Mouse (Mus musculus) midbrain, embryonic 16.5 days (tissue): Measurements from ENCODE around the gene Vezf1. TPM values are rescaled to one million over a fixed set of nuclear protein-coding genes. Genes with fewer than 3 reads are reported as not detected.

Source experiments
- ATAC-seq: fragments of 200-750 bp; cut with Nextera tagmentation; 2 replicates; pipeline ENCODE4 v1.8.0; 2017; ENCODE audit warnings: moderate TSS enrichment
- H3K27ac ChIP-seq: fragments of 300-500 bp; sonication (generic); 2 replicates; pipeline ENCODE4 v1.5.1; 2014; ENCODE audit warnings: mild to moderate bottlenecking, low read length, mixed read lengths
- H3K27me3 ChIP-seq: fragments of 300-500 bp; sonication (generic); 2 replicates; pipeline ENCODE4 v1.6.1; 2014; ENCODE audit warnings: low read depth, low read length, mixed read lengths; ENCODE audit not compliant: control insufficient read depth, insufficient read depth
- H3K36me3 ChIP-seq: fragments of 300-500 bp; sonication (generic); 2 replicates; pipeline ENCODE4 v1.6.1; 2014; ENCODE audit warnings: mild to moderate bottlenecking, low read length, moderate library complexity, mixed read lengths; ENCODE audit not compliant: control insufficient read depth, insufficient read depth
- H3K4me1 ChIP-seq: fragments of 300-500 bp; sonication (generic); 2 replicates; pipeline ENCODE4 v1.6.1; 2014; ENCODE audit warnings: mild to moderate bottlenecking, low read length, mixed read lengths; ENCODE audit not compliant: control insufficient read depth, insufficient read depth
- H3K4me2 ChIP-seq: fragments of 300-500 bp; sonication (generic); 2 replicates; pipeline ENCODE4 v1.6.1; 2014; ENCODE audit warnings: mild to moderate bottlenecking, low read length, mixed read lengths
- H3K4me3 ChIP-seq: fragments of 300-500 bp; sonication (generic); 2 replicates; pipeline ENCODE4 v1.5.1; 2014; ENCODE audit warnings: low read depth, mild to moderate bottlenecking, low read length, moderate library complexity, mixed read lengths
- H3K9ac ChIP-seq: fragments of 300-500 bp; sonication (generic); 2 replicates; pipeline ENCODE4 v1.6.1; 2014; ENCODE audit warnings: low read depth, low read length, mixed read lengths
- H3K9me3 ChIP-seq: fragments of 300-500 bp; sonication (generic); replicated peaks from 2 replicates; pipeline ENCODE4 v1.6.1; 2014; ENCODE audit warnings: mild to moderate bottlenecking, low read length, mixed read lengths; ENCODE audit not compliant: control insufficient read depth, poor library complexity, severe bottlenecking
- WGBS: fragments of 180-500 bp; shearing (Covaris S2); extraction: QIAGEN DNeasy Blood & Tissue Kit; methylation state at CpG from one replicate; pipeline ENCODE4 v1.1.7; 2014; 5-methylcytosine and 5-hydroxymethylcytosine counted together
- polyA plus RNA-seq: library from polyadenylated mRNA; unstranded; fragments of >200 nt; fragmentation: Nextera tagmentation; extraction: Ambion mirVana; gene quantifications from 2 replicates; pipeline ENCODE4 v1.2.1, GENCODE M21; 2015

Vezf1 gene
- polyA plus RNA-seq, 1 experiment from 2014 or later, result 39.5 TPM

DNA sequence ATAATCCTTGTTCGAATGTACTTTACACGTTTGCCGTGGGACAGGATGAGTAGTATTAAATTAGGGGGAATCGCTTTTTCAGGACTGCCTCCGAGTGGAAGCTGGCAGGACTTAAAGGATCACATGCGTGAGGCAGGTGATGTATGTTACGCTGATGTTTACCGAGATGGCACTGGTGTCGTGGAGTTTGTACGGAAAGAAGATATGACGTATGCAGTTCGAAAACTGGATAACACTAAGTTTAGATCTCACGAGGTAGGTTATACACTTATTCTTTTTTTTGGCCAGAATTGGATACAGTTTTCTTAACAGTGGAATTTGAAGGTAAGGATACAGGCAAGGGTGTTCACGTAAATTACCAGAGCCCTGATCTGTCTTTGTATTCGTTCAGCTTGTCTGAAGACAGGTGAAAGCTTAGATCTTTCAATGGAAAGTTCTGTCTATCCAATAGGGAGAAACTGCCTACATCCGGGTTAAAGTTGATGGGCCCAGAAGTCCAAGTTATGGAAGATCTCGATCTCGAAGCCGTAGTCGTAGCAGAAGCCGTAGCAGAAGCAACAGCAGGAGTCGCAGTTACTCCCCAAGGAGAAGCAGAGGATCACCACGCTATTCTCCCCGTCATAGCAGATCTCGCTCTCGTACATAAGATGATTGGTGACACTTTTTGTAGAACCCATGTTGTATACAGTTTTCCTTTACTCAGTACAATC lies 19.0 kb upstream of the Vezf1 start:
- H3K27ac ChIP-seq, result no peak overlapping the region
- WGBS, result 15% methylated on average over 26 of the region's 26 CpGs
- no peak for ATAC-seq

DNA sequence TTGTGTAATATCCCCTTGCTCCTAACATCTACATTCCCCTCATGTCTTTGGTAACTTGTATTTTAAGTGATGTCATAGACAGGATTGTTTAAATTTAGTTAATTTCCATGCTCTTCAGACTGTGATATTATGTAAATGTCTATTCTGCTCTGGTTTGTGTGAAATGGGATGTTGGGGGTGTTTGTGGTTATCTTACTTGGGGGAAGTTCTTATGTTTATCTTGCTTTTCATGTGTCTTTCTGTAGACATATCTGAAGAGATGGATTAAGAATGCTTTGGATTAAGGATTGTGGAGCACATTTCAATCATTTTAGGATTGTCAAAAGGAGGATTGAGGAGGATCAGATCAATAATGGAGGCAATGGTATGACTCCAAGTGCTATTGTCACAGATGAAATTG lies 18.3 kb upstream of the Vezf1 start:
- Histone ChIP-seq H3K4me1 (peaks cover 32% of the 10 kb centered on the region), H3K27me3 (no peaks in the 10 kb centered on the region), H3K4me2 (peak overlapping the region; percentile 80), H3K36me3 (peaks cover 13% of the 10 kb centered on the region), H3K27ac (no peak overlapping the region), H3K9ac (no peak overlapping the region), H3K9me3 (no peaks in the 10 kb centered on the region), H3K4me3 (peak overlapping the region; percentile 97)
- no peak for ATAC-seq

More for the DNA sequence above, 19.0 kb upstream of the Vezf1 start:
- H3K36me3 ChIP-seq, result peaks cover 13% of the 10 kb centered on the region
- peaks cover 32% of the 10 kb centered on the region for H3K4me1 ChIP-seq
- no peaks in the 10 kb centered on the region for H3K9me3 ChIP-seq
- no peaks in the 10 kb centered on the region for H3K27me3 ChIP-seq
- H3K4me2 ChIP-seq, result peak overlapping the region; percentile 80
- peak overlapping the region; percentile 97 for H3K4me3 ChIP-seq
- peak overlapping the region; percentile 99; the same call in 1 of the 2 replicates for H3K9ac ChIP-seq

DNA sequence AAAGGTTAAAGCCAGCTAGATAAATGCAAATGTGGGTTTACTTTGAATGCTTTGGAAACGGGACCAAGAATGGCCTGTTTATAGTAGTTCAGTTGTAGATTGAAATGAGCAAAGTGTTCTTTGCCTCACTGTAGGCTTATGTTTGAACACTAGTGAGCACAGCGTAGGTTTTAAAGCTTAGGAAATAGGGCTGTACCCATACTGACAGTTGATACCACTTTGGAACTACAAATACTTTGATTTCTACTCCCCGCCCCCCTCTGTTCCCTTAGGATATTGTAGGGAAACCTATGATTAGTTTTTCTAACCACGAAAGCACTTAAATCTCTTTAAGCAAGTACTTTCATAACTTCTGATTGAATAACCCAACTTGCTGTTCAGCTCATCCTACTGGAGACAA lies 15.4 kb upstream of the Vezf1 start:
- H3K4me2 ChIP-seq, result no peak overlapping the region
- H3K36me3 ChIP-seq, result peaks cover 13% of the 10 kb centered on the region
- no peak overlapping the region for H3K9ac ChIP-seq
- no peak overlapping the region for H3K27ac ChIP-seq
- 72% methylated on average over 4 of the region's 4 CpGs for WGBS
- H3K4me3 ChIP-seq, result no peak overlapping the region
- no peaks in the 10 kb centered on the region for H3K27me3 ChIP-seq
- peaks cover 23% of the 10 kb centered on the region for H3K4me1 ChIP-seq
- H3K9me3 ChIP-seq, result no peaks in the 10 kb centered on the region
- ATAC-seq, result no peak

DNA sequence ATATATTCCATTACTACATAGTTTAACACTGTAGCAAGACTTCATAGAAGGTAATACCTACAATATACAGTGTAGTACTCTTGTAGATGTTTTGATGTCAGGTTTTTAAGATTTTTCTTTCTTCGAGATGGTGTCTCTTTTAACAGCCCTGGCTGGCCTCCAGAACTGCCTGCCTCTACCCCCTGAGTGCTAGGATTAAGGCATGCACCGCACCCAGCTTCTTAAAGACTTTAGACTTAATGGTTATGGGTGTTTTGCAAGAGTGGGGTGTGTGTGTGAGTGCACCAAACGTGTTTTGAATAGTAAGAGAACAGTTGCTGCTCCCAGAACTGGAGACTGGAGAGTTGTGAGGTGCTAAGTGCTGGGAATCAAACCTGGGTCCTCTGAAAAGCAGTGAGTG lies 14.3 kb upstream of the Vezf1 start:
- no peak overlapping the region for H3K4me3 ChIP-seq
- no peak overlapping the region for H3K4me2 ChIP-seq
- no peaks in the 10 kb centered on the region for H3K9me3 ChIP-seq
- 51% methylated on average over 3 of the region's 3 CpGs for WGBS
- no peak for ATAC-seq
- peaks cover 22% of the 10 kb centered on the region for H3K4me1 ChIP-seq
- H3K36me3 ChIP-seq, result peaks cover 13% of the 10 kb centered on the region
- no peak overlapping the region for H3K9ac ChIP-seq
- H3K27me3 ChIP-seq, result no peaks in the 10 kb centered on the region
- no peak overlapping the region for H3K27ac ChIP-seq

DNA sequence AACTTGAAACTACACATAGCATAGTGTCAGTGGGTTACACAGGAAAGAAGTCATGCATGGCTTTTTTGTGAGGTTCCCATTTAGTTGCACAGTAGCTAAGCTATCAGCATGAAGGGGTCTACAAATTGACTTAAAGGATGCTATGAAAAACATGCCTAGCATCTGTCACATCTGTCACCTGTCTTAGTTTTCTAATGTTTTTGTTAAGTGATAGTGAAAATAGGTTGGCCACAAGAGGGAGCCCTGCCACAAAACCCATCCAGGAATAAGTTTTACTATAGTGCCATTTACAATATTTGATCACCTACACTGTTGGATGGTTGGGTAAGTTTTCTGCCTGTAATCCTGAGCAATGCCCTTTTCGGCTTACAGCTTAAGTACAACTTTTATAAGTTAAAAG lies 13.5 kb upstream of the Vezf1 start:
- H3K4me2 ChIP-seq, result no peak overlapping the region
- H3K4me1 ChIP-seq, result peaks cover 14% of the 10 kb centered on the region
- no peak overlapping the region for H3K4me3 ChIP-seq
- peaks cover 10% of the 10 kb centered on the region; the same call in 1 of the 2 replicates for H3K36me3 ChIP-seq
- no peak for ATAC-seq
- H3K27ac ChIP-seq, result no peak overlapping the region
- no peak overlapping the region for H3K9ac ChIP-seq
- no peaks in the 10 kb centered on the region for H3K27me3 ChIP-seq
- 83% methylated on average over 1 of the region's 1 CpGs for WGBS
- H3K9me3 ChIP-seq, result no peaks in the 10 kb centered on the region

DNA sequence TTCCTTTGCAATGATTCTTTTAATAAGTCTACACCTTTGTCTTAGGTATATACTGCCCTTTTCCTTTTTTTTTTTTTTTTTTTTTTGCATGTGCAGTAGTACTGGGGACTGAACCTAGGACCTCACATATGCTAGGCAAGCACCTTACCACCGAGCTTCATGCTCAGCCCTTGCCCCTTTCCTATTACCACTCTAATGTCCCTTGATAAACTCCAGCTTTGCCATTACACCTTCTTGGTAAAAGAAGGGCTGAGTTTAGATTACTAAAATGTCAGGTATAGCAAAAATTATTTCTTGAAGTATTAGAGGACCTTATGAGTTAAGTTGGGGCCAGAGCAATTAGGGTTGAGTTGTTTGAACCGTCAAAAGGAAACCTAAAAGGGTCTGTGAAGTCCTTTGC lies 12.3 kb upstream of the Vezf1 start:
- Histone ChIP-seq H3K27ac (no peak overlapping the region), H3K9ac (no peak overlapping the region), H3K9me3 (no peaks in the 10 kb centered on the region), H3K36me3 (peaks cover 4% of the 10 kb centered on the region; the same call in 1 of the 2 replicates), H3K27me3 (no peaks in the 10 kb centered on the region), H3K4me1 (peaks cover 6% of the 10 kb centered on the region), H3K4me3 (no peak overlapping the region), H3K4me2 (no peak overlapping the region)
- no peak for ATAC-seq
- 85% methylated on average over 2 of the region's 2 CpGs for WGBS

DNA sequence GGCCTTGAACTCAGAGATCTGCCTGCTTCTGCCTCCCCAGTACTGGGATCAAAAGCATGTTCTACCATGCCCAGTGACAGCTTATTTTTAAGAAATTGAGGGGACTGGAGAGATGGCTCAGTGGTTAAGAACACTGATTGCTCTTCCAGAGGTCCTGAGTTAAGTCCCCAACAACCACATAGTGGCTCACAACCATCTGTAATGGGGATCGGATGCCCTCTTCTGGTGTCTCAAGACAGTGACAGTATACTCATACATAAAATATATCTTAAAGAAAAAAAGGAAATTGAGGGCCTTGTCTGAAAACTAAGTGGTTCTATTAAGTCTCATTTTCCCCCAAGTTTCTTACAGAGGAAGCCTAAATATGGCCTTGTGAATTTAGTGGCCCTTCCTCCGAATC lies 10.3 kb upstream of the Vezf1 start:
- Histone ChIP-seq H3K27ac (no peak overlapping the region), H3K9ac (no peak overlapping the region), H3K27me3 (no peaks in the 10 kb centered on the region), H3K9me3 (no peaks in the 10 kb centered on the region), H3K4me3 (no peak overlapping the region), H3K36me3 (peaks cover 4% of the 10 kb centered on the region; the same call in 1 of the 2 replicates), H3K4me1 (no peaks in the 10 kb centered on the region), H3K4me2 (no peak overlapping the region)
- ATAC-seq, result no peak
- 86% methylated on average over 2 of the region's 2 CpGs for WGBS

DNA sequence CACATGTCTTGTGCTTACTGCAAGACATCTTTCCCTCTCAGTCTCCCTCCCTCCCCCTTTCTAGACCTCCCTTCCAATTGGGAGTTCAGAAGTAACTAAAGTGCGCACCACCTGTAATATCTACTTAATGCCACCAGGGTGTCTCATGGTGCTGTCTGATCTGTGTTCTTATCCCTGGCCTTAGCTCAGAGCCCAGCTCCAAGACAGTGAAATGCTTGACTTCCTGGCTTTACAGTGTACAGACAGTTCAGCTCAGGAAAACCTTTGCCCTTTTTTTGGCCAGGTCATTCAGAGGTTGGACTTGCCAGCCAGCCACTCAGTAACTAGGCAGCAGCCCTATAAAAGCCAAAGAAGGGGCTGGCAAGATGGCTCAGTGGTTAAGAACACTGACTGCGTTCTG lies 8.9 kb upstream of the Vezf1 start:
- H3K36me3 ChIP-seq, result no peaks in the 10 kb centered on the region
- WGBS, result 47% methylated on average over 2 of the region's 2 CpGs
- H3K9ac ChIP-seq, result no peak overlapping the region
- H3K4me2 ChIP-seq, result no peak overlapping the region
- H3K9me3 ChIP-seq, result no peaks in the 10 kb centered on the region
- H3K4me1 ChIP-seq, result no peaks in the 10 kb centered on the region
- H3K27ac ChIP-seq, result no peak overlapping the region
- peak; percentile 73; the same call in 1 of the 2 replicates for ATAC-seq
- H3K27me3 ChIP-seq, result no peaks in the 10 kb centered on the region
- H3K4me3 ChIP-seq, result no peak overlapping the region

DNA sequence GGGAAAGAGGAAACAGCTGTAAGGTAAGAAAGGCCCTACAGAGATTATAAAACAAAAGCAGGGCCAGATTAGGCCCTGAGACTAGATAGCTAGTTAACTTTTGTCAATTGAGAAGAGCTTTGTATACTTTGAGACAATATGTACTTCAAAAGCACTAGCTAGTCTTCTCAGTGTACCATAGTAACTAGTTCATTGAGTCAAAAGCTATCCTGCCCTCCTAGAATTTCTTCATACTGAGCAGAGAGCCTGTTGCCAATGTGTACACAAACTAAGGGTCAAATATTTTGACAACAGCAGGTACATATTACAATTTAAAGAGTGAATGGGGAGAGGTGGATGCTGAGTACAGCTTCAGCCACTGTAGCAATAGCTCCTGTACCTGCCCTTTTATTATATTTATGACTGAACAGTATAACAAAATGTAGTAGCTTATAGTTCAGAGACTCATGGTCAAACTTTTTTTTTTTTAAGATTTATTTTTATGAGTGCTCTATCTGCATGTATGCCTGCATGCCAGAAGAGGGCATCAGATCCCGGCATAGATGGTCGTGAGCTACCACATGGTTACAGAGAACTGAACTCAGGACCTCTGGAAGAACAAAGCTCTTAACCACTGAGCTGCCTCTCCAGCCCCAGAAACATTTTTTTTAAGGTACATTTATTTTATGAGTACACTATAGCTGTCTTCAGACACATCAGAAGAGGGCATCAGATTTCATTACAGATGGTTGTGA lies 6.0 kb upstream of the Vezf1 start:
- Histone ChIP-seq H3K4me2 (no peak overlapping the region), H3K27me3 (no peaks in the 10 kb centered on the region), H3K4me1 (peaks cover 4% of the 10 kb centered on the region; the same call in 1 of the 2 replicates), H3K9me3 (no peaks in the 10 kb centered on the region), H3K4me3 (no peak overlapping the region), H3K9ac (no peak overlapping the region), H3K27ac (no peak overlapping the region), H3K36me3 (no peaks in the 10 kb centered on the region)
- 84% methylated on average over 2 of the region's 2 CpGs for WGBS
- no peak for ATAC-seq
